Mouse (Mus musculus) ES-Bruce4 (cell line): ENCODE results near the gene Psmc3ip. TPM values are rescaled to one million over a fixed set of nuclear protein-coding genes. Genes with fewer than 3 reads are reported as not detected.
"Not testable (repeated sequence)": the region's sequence is repeated elsewhere in the genome, so short reads cannot be mapped to it uniquely, and the experiment has no call there.

ENCODE experiments used
- H3K27ac ChIP-seq: 2 replicates; pipeline ENCODE4 v1.5.1; 2012; ENCODE audit warnings: low read length, inconsistent platforms; ENCODE audit not compliant: insufficient read depth
- H3K27me3 ChIP-seq: 2 replicates; pipeline ENCODE4 v1.6.1; 2012; ENCODE audit warnings: mild to moderate bottlenecking, low read length, inconsistent platforms; ENCODE audit not compliant: control insufficient read depth, poor library complexity, insufficient read depth, severe bottlenecking
- H3K36me3 ChIP-seq: 2 replicates; pipeline ENCODE4 v1.6.1; 2012; ENCODE audit warnings: inconsistent platforms, mild to moderate bottlenecking, low read length, moderate library complexity; ENCODE audit not compliant: control insufficient read depth, poor library complexity, insufficient read depth, severe bottlenecking
- H3K4me1 ChIP-seq: one replicate; pipeline ENCODE4 v1.8.1; 2011; ENCODE audit warnings: low read length; ENCODE audit not compliant: control insufficient read depth, insufficient read depth
- H3K4me3 ChIP-seq: 2 replicates; pipeline ENCODE4 v1.5.1; 2011; ENCODE audit warnings: low read depth, mild to moderate bottlenecking, low read length
- H3K9ac ChIP-seq: 2 replicates; pipeline ENCODE4 v1.6.1; 2012; ENCODE audit warnings: low read depth, mild to moderate bottlenecking, inconsistent platforms; ENCODE audit not compliant: poor library complexity, severe bottlenecking
- H3K9me3 ChIP-seq: replicated peaks from 2 replicates; pipeline ENCODE4 v1.6.1; 2012; ENCODE audit warnings: mild to moderate bottlenecking, low read length, inconsistent platforms; ENCODE audit not compliant: control insufficient read depth, poor library complexity, insufficient read depth, severe bottlenecking
- CTCF ChIP-seq: IDR thresholded peaks from one replicate; pipeline ENCODE4 v1.8.1; 2011; ENCODE audit warnings: low read depth, low read length
- EP300 ChIP-seq: IDR thresholded peaks from 2 replicates; pipeline ENCODE4 v1.6.1; 2011; ENCODE audit warnings: low read depth, low read length; ENCODE audit not compliant: insufficient read depth
- POLR2A ChIP-seq: IDR thresholded peaks from one replicate; pipeline ENCODE4 v1.8.1; 2011; ENCODE audit warnings: low read length; ENCODE audit not compliant: insufficient read depth
- polyA plus RNA-seq: library from polyadenylated mRNA; stranded (reverse); fragments of >200 nt; gene quantifications from 2 replicates; pipeline ENCODE4 v1.2.4, GENCODE M21; 2011; ENCODE audit warnings: low read depth; ENCODE audit not compliant: missing spikeins, insufficient read depth, insufficient read length

The Psmc3ip gene
- polyA plus RNA-seq, 1 experiment, result 35.1 TPM

DNA sequence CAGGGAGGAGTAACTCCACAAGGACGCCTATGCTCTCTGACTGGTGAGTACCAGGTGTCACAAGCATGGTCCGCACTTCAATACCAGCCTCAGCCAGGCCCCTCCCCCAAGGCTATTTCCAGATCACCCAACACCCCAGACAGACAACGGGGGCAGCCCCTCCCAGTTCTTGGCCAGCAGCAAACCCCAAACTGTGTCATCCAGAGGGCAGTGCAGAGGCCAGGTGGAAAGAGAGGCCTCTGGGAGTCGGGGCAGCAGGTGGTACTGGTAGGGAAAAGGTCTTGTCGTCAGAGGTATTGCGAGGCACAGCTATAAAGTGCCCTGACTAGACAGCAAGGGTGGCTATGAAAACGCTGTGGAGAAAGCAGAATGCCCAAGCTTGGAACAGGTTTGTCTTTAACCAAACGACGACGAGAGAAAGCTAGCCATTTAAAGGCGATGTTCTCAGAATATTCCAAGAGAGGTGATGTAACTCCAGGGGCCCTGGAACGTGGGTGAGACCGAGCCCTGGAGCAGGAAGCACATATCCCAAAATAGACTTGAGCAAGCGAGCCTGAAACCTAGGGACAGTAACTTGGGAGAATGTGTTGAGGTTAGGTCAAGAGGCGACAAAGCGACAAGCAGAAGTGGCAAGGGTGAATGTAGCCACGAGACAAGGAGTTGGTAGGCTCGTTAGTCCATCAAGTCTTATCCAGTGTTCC lies 35.0 kb upstream of the Psmc3ip start:
- H3K27ac ChIP-seq, result no peak overlapping the region
- no peak overlapping the region for H3K4me3 ChIP-seq
- no peak for TF ChIP-seq CTCF
- no peak for TF ChIP-seq POLR2A
- no peak for TF ChIP-seq EP300
- no peak overlapping the region for H3K9ac ChIP-seq
- H3K36me3 ChIP-seq, result peaks cover 6% of the 10 kb centered on the region
- no peaks in the 10 kb centered on the region for H3K9me3 ChIP-seq
- no peaks in the 10 kb centered on the region for H3K4me1 ChIP-seq
- no peaks in the 10 kb centered on the region for H3K27me3 ChIP-seq

DNA sequence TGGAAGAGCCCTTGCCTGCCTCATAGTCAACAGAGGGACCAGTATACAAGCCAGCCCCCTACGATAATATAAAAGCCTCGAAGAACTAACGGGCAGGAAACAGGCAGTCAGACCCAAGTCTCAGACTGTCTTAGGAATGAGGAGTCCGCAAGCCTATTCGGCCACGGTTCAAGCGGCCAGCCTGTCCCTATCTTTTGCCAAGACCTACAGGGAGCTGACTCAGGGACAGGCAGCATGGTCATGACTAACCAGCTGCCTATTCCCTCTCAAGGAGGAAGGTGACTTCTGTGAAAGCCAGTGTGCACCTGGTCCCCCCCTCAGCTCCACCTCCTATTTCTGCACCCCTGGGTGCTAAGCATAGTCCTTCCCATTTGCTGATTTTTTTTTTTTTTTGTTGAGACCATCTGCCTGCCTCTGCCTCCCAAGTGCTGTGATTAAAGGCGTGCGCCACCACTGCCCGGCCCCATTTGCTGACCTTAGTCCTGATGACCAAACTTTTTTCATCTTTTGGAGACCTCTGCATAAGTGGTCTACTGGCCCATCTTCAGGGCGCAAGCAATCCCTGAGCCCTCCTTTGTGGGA lies 33.9 kb upstream of the Psmc3ip start:
- Histone ChIP-seq H3K36me3 (peaks cover 6% of the 10 kb centered on the region), H3K9ac (no peak overlapping the region), H3K9me3 (no peaks in the 10 kb centered on the region), H3K27me3 (no peaks in the 10 kb centered on the region), H3K27ac (no peak overlapping the region), H3K4me1 (no peaks in the 10 kb centered on the region), H3K4me3 (no peak overlapping the region)
- TF ChIP-seq CTCF, result no peak
- no peak for TF ChIP-seq EP300
- TF ChIP-seq POLR2A, result no peak

DNA sequence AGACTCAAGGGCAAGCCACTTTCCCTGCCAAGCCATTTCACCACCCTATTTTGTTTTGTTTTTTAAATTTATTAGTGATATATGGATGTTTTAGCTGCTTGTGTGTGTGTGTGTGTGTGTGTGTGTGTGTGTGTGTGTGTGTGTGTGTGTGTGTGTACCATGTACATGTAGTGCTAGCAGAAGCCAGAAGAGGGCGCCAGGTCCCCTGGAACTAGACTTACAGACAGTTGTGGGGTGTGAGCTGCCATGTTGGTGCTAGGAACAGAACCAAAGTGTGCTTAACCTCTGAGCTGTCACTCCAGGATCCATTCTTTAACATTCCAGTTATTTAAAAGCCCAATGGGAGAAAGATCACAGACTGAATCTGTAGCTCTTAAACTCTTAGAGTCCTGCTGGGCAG lies 31.8 kb upstream of the Psmc3ip start:
- H3K36me3 ChIP-seq, result peaks cover 8% of the 10 kb centered on the region
- no peak overlapping the region for H3K4me3 ChIP-seq
- no peak overlapping the region for H3K27ac ChIP-seq
- no peaks in the 10 kb centered on the region for H3K9me3 ChIP-seq
- peak; percentile 28 for TF ChIP-seq CTCF
- TF ChIP-seq POLR2A, result no peak
- H3K4me1 ChIP-seq, result no peaks in the 10 kb centered on the region
- H3K9ac ChIP-seq, result no peak overlapping the region
- no peaks in the 10 kb centered on the region for H3K27me3 ChIP-seq

DNA sequence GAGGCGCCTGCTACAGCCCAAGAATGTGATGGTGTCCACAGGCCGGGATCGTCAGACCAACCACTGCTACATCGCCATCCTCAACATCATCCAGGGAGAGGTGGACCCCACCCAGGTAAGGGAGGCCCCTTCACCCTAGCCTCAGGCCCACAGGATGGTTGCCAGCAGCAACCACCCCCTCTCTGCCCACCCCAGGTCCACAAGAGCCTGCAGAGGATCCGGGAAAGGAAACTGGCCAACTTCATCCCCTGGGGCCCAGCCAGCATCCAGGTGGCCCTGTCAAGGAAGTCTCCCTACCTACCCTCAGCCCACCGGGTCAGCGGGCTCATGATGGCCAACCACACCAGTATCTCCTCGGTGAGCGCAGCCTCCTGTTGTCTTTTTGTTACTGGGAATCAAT lies 29.8 kb upstream of the Psmc3ip start:
- H3K4me1 ChIP-seq, H3K9ac ChIP-seq, H3K27ac ChIP-seq, H3K36me3 ChIP-seq, H3K27me3 ChIP-seq, H3K4me3 ChIP-seq, H3K9me3 ChIP-seq: not testable (repeated sequence)

DNA sequence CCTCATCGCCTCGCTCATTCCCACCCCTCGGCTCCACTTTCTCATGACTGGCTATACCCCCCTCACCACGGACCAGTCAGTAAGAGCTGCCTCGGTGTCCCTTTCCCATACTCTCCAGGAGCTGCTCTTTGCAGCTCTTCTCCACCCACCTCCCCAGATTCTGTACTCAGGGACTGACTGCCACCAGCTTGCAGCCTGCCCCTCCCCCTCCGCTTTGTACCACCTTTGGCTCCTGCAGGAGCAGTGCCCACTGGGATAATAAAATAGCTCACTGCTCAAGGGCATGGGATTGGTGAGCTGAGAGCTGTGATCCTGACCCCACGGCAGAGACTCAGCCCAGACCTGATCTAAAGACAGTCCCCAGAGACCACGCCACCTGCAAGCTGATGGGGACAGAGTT lies 29.3 kb upstream of the Psmc3ip start:
- not testable (repeated sequence) for H3K4me1 ChIP-seq, H3K36me3 ChIP-seq, H3K4me3 ChIP-seq, H3K9me3 ChIP-seq, H3K9ac ChIP-seq, H3K27ac ChIP-seq, H3K27me3 ChIP-seq

DNA sequence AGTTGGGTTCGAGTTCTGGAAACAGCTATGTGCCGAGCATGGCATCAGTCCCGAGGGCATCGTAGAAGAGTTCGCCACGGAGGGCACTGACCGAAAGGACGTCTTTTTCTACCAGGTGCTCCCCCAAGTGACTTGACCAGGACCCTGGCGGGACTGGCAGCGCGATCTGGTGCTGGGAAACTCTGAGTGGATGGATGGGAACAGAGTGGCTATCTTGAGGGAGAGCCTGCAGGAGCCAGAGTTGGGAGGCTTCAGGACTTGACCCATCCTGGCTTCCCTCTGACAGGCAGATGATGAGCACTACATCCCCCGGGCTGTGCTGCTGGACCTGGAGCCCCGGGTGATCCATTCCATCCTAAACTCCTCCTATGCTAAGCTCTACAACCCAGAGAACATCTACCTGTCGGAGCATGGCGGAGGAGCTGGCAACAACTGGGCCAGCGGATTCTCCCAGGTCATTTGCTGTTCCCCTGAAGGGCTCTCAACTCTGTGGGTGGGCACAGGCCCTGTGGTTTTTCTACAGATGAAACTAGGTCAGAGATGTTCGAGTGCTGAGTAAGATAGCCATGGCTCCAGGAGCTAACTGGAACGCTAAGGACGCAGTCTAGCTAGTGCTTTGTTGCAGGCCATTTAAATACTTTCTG lies 25.4 kb upstream of the Psmc3ip start:
- no peak overlapping the region for H3K27ac ChIP-seq
- H3K36me3 ChIP-seq, result 0 out of 2 replicates have a peak, but pooled peaks cover 2% of the 10 kb centered on the region
- no peaks in the 10 kb centered on the region for H3K4me1 ChIP-seq
- H3K9me3 ChIP-seq, result no peaks in the 10 kb centered on the region
- H3K4me3 ChIP-seq, result peak overlapping the region; percentile 78
- TF ChIP-seq POLR2A, result no peak
- TF ChIP-seq EP300, result no peak
- no peak for TF ChIP-seq CTCF
- peak overlapping the region; percentile 47 for H3K9ac ChIP-seq
- H3K27me3 ChIP-seq, result no peaks in the 10 kb centered on the region
